Mouse (Mus musculus) megakaryocyte progenitor cell, adult 5-6 weeks (primary cell): ENCODE results near the gene Gm5771. TPM values are rescaled to one million over a fixed set of nuclear protein-coding genes. Genes with fewer than 3 reads are reported as not detected.
"Not testable (repeated sequence)": the region's sequence is repeated elsewhere in the genome, so short reads cannot be mapped to it uniquely, and the experiment has no call there.

Experiments used
- ATAC-seq: replicated peaks from 2 replicates; pipeline ENCODE4 v1.8.0; 2016; ENCODE audit warnings: mild to moderate bottlenecking, moderate TSS enrichment, inconsistent platforms; ENCODE audit not compliant: poor library complexity
- total RNA-seq, 2 experiments: library from RNA; stranded (forward) in 1 of 2; stranded (reverse) in 1 of 2; fragments of 157-497, 149-512 nt in 1 of 2; fragments of 200-1000 nt in 1 of 2; gene quantifications; 2 replicates each; pipeline versions ENCODE4 v1.2.3 to v1.2.4; 2015 to 2017

Gene Gm5771
- total RNA-seq (2015) = not detected in 2 replicates
- not detected in 2 replicates for total RNA-seq (2017)

DNA sequence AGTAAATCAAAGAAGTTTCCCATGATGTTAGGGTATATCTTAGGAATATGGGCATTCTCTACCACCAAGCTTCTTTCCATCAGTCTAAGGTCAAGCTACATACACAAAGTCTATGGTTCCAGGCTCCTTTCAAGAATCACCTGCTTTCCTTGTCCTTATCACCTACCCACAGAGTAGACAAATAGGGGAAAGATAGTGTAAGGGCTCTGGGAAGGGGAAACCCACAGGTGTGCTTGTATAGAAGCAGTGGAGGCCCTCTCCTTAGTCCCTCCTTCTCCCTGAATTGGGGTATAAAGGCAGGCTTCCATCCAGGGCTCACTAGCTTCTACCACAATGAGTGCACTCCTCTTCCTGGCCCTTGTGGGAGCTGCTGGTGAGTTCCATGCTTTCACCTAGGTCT lies at the start of gene Gm5771:
Gm5771 (plus strand) TSS at position 301 of the 400 bp plus-strand sequence.
- not testable (repeated sequence) for ATAC-seq

DNA sequence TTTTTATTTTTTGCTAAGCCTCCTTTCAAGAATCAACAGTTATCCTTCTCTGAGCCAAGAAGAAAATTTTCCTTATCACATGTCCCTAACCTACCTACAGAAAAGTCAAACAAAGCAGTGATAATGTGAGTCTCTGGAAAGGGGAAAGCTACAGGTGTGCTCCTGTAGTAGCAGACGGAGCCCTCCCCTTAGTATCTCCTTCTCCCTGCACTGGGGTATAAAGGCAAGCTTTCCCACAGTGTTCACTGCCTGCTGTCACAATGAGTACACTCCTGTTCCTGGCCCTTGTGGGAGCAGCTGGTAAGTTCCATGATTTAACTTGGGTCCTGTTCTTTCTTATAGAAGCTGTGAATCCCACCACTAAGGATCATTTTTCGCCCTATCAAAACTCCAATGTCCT lies 38.2 kb upstream of the Gm5771 start, which contains the start of gene Try10:
Try10 (plus strand) TSS at position 174 of the 400 bp plus-strand sequence.
- no peak for ATAC-seq

DNA sequence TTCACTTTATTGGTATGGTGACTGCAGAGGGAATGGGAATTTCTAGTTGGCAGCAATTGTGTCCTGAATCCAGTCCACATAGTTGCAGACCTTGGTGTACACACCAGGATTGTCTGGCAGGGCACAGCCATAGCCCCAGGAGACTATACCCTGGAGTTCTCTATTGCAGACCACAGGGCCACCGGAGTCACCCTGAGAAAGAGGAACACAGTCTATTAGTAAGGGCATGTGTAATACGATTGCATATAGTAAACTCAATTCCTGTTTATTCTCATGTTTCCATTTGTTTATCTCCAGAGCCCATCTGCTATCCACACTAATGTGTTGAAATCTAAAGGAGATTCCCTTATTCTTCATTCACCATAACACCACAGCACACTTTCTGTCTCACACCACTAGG lies 18.4 kb upstream of the Gm5771 start:
- peak; percentile 76 for ATAC-seq

DNA sequence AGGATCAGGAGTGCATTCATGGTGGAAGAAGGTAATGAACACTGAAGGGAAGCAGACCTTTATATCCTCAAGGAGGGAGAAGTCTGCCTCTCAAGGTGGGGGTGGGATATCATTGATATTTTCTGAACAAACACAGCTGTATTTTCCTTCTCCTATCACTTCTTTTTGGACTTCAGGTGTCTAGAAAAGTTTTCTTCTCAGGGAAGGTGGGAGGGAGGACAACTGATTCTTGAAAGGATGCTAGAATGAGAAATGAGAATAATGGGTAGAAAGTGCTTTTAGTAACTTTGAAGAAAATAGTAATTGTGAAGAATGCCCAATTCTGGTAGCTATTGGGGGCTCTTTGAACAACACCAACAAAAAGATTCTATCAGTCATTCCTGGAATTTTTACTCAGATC lies 14.6 kb upstream of the Gm5771 start, which contains the start of gene Prss3:
Prss3 (minus strand) TSS at position 101 of the 400 bp plus-strand sequence.
- ATAC-seq = not testable (repeated sequence)

DNA sequence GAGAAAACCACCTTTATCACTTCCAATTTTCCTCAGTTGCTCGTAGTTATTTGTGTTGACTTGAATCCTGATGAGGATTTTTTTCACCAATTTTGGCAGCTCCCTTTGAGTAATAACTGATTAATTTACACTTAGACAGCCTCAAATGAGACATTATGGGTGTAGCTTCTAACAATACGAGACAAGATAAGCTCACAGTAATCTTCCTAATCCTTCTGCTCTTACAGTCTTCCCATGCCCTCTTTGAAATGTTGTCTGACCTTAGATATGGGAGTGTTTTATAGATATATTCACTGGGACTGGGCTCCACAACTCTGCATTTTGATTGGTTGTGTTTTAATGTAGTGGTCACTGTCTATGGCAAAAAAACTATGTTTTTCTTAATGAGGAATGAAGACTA lies 5.4 kb upstream of the Gm5771 start:
- peak; percentile 55 for ATAC-seq

DNA sequence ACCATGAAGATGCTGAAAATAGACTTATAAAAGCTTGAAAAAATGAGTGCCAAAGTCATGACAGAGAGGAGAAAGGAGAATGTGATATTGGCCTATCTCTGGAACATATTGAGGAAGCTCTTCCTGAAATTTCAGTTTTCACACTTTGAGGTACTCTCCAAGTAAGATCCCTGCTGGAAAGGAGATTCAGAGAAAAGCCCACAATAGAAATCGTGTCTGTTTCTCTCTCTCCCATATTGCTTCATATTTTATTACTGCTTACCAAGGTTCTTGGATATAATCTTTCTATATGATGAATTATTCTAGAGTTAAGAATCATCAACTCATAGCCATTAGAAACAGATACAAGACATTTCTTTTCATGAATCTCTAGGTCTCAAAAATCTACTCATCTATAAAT lies 516 bp upstream of the Gm5771 start:
- ATAC-seq = not testable (repeated sequence)

DNA sequence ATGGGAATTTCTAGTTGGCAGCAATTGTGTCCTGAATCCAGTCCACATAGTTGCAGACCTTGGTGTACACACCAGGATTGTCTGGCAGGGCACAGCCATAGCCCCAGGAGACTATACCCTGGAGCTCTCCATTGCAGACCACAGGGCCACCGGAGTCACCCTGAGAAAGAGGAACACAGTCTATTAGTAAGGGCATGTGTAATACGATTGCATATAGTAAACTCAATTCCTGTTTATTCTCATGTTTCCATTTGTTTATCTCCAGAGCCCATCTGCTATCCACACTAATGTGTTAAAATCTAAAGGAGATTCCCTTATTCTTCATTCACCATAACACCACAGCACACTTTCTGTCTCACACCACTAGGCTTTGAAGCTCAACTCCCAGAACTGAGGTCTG lies 50.1 kb downstream of the Gm5771 start:
- peak; percentile 66 for ATAC-seq

DNA sequence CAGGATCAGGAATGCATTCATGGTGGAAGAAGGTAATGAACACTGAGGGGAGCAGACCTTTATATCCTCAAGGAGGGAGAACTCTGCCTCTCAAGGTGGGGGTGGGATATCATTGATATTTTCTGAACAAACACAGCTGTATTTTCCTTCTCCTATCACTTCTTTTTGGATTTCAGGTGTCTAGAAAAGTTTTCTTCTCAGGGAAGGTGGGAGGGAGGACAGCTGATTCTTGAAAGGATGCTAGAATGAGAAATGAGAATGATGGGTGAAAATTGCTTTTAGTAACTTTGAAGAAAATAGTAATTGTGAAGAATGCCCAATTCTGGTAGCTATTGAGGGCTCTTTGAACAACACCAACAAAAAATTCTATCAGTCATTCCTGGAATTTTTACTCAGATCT lies 53.9 kb downstream of the Gm5771 start, which contains the start of gene Gm10334:
Gm10334 (minus strand) TSS at position 101 of the 400 bp plus-strand sequence.
- ATAC-seq = not testable (repeated sequence)

Other genes starting within 250 kb of the Gm5771 start
- gene Try4, start 90.1 kb upstream of the Gm5771 start, total RNA-seq (2015) = not detected in 2 replicates
- not detected in 2 replicates for gene Try4, start 90.1 kb upstream of the Gm5771 start, total RNA-seq (2017)
- not detected in 2 replicates for gene Try5, start 75.5 kb upstream of the Gm5771 start, total RNA-seq (2015)
- not detected in 2 replicates for gene Try5, start 75.5 kb upstream of the Gm5771 start, total RNA-seq (2017)
- gene Try10, start 38.3 kb upstream of the Gm5771 start, total RNA-seq (2015) = 0.22 TPM in 1 of 2 replicates, not detected in the other
- not detected in 2 replicates for gene Try10, start 38.3 kb upstream of the Gm5771 start, total RNA-seq (2017)
- not detected in 2 replicates for gene Prss3, start 14.7 kb upstream of the Gm5771 start, total RNA-seq (2015)
- gene Prss3, start 14.7 kb upstream of the Gm5771 start, total RNA-seq (2017) = not detected in 2 replicates
- not detected in 2 replicates for gene Gm10334, start 53.8 kb downstream of the Gm5771 start, total RNA-seq (2015)
- not detected in 2 replicates for gene Gm10334, start 53.8 kb downstream of the Gm5771 start, total RNA-seq (2017)
- gene Prss1, start 66.6 kb downstream of the Gm5771 start, total RNA-seq (2015) = not detected in 2 replicates
- gene Prss1, start 66.6 kb downstream of the Gm5771 start, total RNA-seq (2017) = not detected in 2 replicates
- gene Prss2, start 129.4 kb downstream of the Gm5771 start, total RNA-seq (2015) = not detected in 2 replicates
- gene Prss2, start 129.4 kb downstream of the Gm5771 start, total RNA-seq (2017) = not detected in 2 replicates
- gene Ephb6, start 213.1 kb downstream of the Gm5771 start, total RNA-seq (2015) = 0.15 and 4.2 TPM in 2 replicates
- gene Ephb6, start 213.1 kb downstream of the Gm5771 start, total RNA-seq (2017) = 1.7 and 2.6 TPM in 2 replicates
- not detected in 2 replicates for gene Trpv6, start 244.0 kb downstream of the Gm5771 start, total RNA-seq (2015)
- gene Trpv6, start 244.0 kb downstream of the Gm5771 start, total RNA-seq (2017) = not detected in 2 replicates